ENCODE assay signal across 28 mouse cellular contexts in the genomic region with DNA sequence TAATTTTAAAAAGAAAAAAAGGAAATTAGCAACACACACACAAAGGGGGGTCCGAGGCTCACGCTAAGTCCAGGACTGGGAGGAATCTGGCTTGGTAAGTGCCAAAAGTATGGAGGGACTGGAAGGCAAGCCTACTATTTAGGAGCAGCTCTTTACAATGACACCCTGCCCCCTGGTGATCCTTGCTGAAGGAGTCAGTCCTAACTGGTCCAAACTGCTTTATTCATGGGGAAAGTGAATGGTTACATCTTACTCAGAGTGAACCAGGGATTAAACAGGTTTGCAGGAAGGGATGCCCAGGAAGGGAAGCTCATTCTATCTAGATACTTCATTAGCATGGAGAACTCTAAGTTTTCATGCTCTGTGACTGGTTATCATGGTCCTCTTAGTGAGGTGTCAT. TPM values are rescaled to one million over a fixed set of nuclear protein-coding genes. Genes with fewer than 3 reads are reported as not detected.
DNase-seq lines count a peak whose midpoint lies in the region; TF ChIP-seq lines count a peak whose summit lies in the region.
"Had no signal": no experiment of that assay in that cellular context is flagged by ENCODE, and none has a peak within 500 bp of the region (broad histone marks: within the 10 kb centered on the region; RNA-seq: fewer than 3 reads in every experiment).

No protein-coding gene starts in this region.

- no peaks in the 10 kb centered on the region for H3K27me3 ChIP-seq in ES-Bruce4 (ENCODE audit: control insufficient read depth, insufficient read depth, low read length, poor library complexity, severe bottlenecking)
- H3K27me3 ChIP-seq: embryonic facial prominence, embryonic 12.5 days; forebrain, embryonic 13.5 days; forebrain, embryonic 15.5 days; Patski had no signal

- H3K36me3 ChIP-seq in ES-Bruce4 (ENCODE audit: control insufficient read depth, insufficient read depth, low read length, poor library complexity, severe bottlenecking) = no peaks in the 10 kb centered on the region
- H3K36me3 ChIP-seq: embryonic facial prominence, embryonic 10.5 days; embryonic facial prominence, embryonic 12.5 days; forebrain, embryonic 15.5 days; G1E had no signal

- no peak overlapping the region for H3K9ac ChIP-seq in ES-Bruce4 (ENCODE audit: low read depth, poor library complexity, severe bottlenecking)
- H3K9ac ChIP-seq: embryonic facial prominence, embryonic 12.5 days; forebrain, embryonic 13.5 days; forebrain, embryonic 15.5 days; forebrain, postnatal 0 days had no signal

- peaks cover 7% of the 10 kb centered on the region for H3K9me3 ChIP-seq in ES-Bruce4 (replicated peaks; ENCODE audit: control insufficient read depth, insufficient read depth, low read length, poor library complexity, severe bottlenecking)
- H3K9me3 ChIP-seq: embryonic facial prominence, embryonic 10.5 days; embryonic facial prominence, embryonic 12.5 days; forebrain, embryonic 13.5 days; forebrain, embryonic 15.5 days; G1E had no signal

- TF ChIP-seq CTCF in ES-Bruce4 (IDR thresholded peaks at IDR 0.05; ENCODE audit: low read depth, low read length) = no peak
- no peak for TF ChIP-seq CTCF in layer of hippocampus, adult 2 months (conservative IDR thresholded peaks at IDR 0.05)

- no peak overlapping the region for H3K4me3 ChIP-seq in ES-Bruce4 (ENCODE audit: low read depth, low read length)
- H3K4me3 ChIP-seq in layer of hippocampus, adult 2 months = no peak overlapping the region
- H3K4me3 ChIP-seq: embryonic facial prominence, embryonic 10.5 days; embryonic facial prominence, embryonic 12.5 days; forebrain, embryonic 13.5 days; forebrain, embryonic 15.5 days had no signal

- H3K27ac ChIP-seq in ES-Bruce4 (ENCODE audit: insufficient read depth, low read length) = peak overlapping the region; percentile 71; the same call in 1 of the 2 replicates
- no peak overlapping the region for H3K27ac ChIP-seq in layer of hippocampus, adult 2 months
- H3K27ac ChIP-seq: embryonic facial prominence, embryonic 10.5 days; embryonic facial prominence, embryonic 12.5 days; forebrain, embryonic 13.5 days; forebrain, embryonic 15.5 days had no signal

- no peak for TF ChIP-seq POLR2A in ES-Bruce4 (IDR thresholded peaks at IDR 0.05; ENCODE audit: insufficient read depth, low read length)

- peaks cover 3% of the 10 kb centered on the region for H3K4me1 ChIP-seq in ES-Bruce4 (ENCODE audit: control insufficient read depth, insufficient read depth, low read length)
- H3K4me1 ChIP-seq: embryonic facial prominence, embryonic 10.5 days; embryonic facial prominence, embryonic 12.5 days; forebrain, embryonic 15.5 days had no signal

- DNase-seq in ES-CJ7 (ENCODE audit: low read depth, low spot score) (peak; percentile 93), R1 (ENCODE audit: low read depth, low spot score) (peak; percentile 78)
- no peak for DNase-seq in adrenal gland, adult 18-20 months (ENCODE audit: low spot score in 2 of 2)
- DNase-seq in cerebellum, postnatal 10 days = no peak
- DNase-seq in layer of hippocampus, adult 2 months (ENCODE audit: low spot score in 2 of 2) = no peak
- DNase-seq: adrenal gland, adult 2 months; adrenal gland, postnatal 10 days; adrenal gland, postnatal 25 days; cerebellum, adult 11 months; cerebellum, adult 18-20 months; cerebellum, adult 8-10 months; cerebellum, adult 9-11 months; cerebellum, postnatal 25 days; forebrain, postnatal 0 days had no signal

- no peak for TF ChIP-seq EP300 in ES-Bruce4 (IDR thresholded peaks at IDR 0.05; ENCODE audit: insufficient read depth, low read depth, low read length)

RNA-seq across cellular contexts. Expression of a gene that starts 14.3 kb away (rescaled TPM):
- polyA plus RNA-seq in ES-Bruce4 (2011; ENCODE audit: insufficient read depth, insufficient read length, low read depth, missing spikeins) = 8.2 and 9.0 TPM in 2 replicates
- 10 to 100 TPM; 16.7 to 19.0 TPM for total RNA-seq in adrenal gland, adult 18-20 months (2021)
- total RNA-seq in layer of hippocampus, adult 2 months (2021) = 1 to 10 TPM; 4.2 to 5.2 TPM

RNA-seq across cellular contexts. Expression of a gene that starts 20.1 kb away (rescaled TPM):
- polyA plus RNA-seq in ES-Bruce4 (2011; ENCODE audit: insufficient read depth, insufficient read length, low read depth, missing spikeins) = 0.31 and 1.4 TPM in 2 replicates
- total RNA-seq in adrenal gland, adult 18-20 months (2021) = not detected
- 1 to 10 TPM; 6.6 to 7.5 TPM for total RNA-seq in layer of hippocampus, adult 2 months (2021)
- polyA plus RNA-seq: activated CD4-positive, CD25-positive, alpha-beta regulatory T cell, adult 4 months; forebrain, embryonic 11.5 days; G1E had no signal

RNA-seq across cellular contexts. Expression of a gene that starts 27.1 kb away (rescaled TPM):
- polyA plus RNA-seq in ES-Bruce4 (2011; ENCODE audit: insufficient read depth, insufficient read length, low read depth, missing spikeins) = not detected in 2 replicates
- total RNA-seq in adrenal gland, adult 18-20 months (2021) = not detected
- total RNA-seq in layer of hippocampus, adult 2 months (2021) = not detected
- total RNA-seq: adrenal gland, adult 2 months; adrenal gland, postnatal 10 days; adrenal gland, postnatal 4 days; forebrain, postnatal 0 days had no signal
- polyA plus RNA-seq: brain, embryonic 14.5 days; C2C12; cortical plate, adult 2 months; embryonic facial prominence, embryonic 10.5 days; embryonic facial prominence, embryonic 12.5 days; embryonic facial prominence, embryonic 14.5 days; forebrain, embryonic 11.5 days; forebrain, embryonic 13.5 days; forebrain, embryonic 15.5 days; forebrain, postnatal 0 days; G1E; Patski had no signal

Comparison
In these comparisons a context has a peak if more than half of its experiments do, and no peak if none do; other contexts are left out.
1. DNase-seq: peak in ES-CJ7 (single experiment) and R1 (single experiment); none in adrenal gland, adult 18-20 months (0 of 2), cerebellum, postnatal 10 days (0 of 2) and layer of hippocampus, adult 2 months (0 of 2).
2. RNA of a gene that starts 20.1 kb away (total RNA-seq): 6.6 to 7.5 TPM in layer of hippocampus, adult 2 months; not detected in adrenal gland, adult 18-20 months; every median in the first group is over 4 times any median in the second.